Mouse (Mus musculus) kidney, postnatal 14 days (tissue): ENCODE measurements around the gene Olfr510.
"Not testable (repeated sequence)": the region's sequence is repeated elsewhere in the genome, so short reads cannot be mapped to it uniquely, and the experiment has no call there.

Source experiments
- DNase-seq: peaks from one replicate; pipeline ENCODE4 v3.0.0; 2022; ENCODE audit warnings: mixed read lengths

Olfr510 gene

GRCm38 (mm10) chr7:108666118-108666517 is at the start of gene Olfr510:
Gene Olfr510 (plus strand): TSS chr7:108666418.
- no peak for DNase-seq

- DNase-seq = not testable (repeated sequence)
Observed at GRCm38 (mm10) chr7:108616781-108617180, 49.4 kb upstream of the Olfr510 start.

GRCm38 (mm10) chr7:108621514-108621913 is 44.7 kb upstream of the Olfr510 start, which contains the start of gene Olfr507:
Gene Olfr507 (plus strand): TSS chr7:108621814.
- DNase-seq = no peak

GRCm38 (mm10) chr7:108629694-108630093 is 36.5 kb upstream of the Olfr510 start, which contains the start of gene Olfr508:
Gene Olfr508 (plus strand): TSS chr7:108629994.
- DNase-seq = no peak

GRCm38 (mm10) chr7:108651806-108652205 is 14.4 kb upstream of the Olfr510 start, which contains the start of gene Olfr509:
Gene Olfr509 (minus strand): TSS chr7:108651906.
- DNase-seq = no peak

- no peak for DNase-seq
Observed at GRCm38 (mm10) chr7:108662419-108662818, 3.8 kb upstream of the Olfr510 start.

GRCm38 (mm10) chr7:108671058-108671457 is 4.8 kb downstream of the Olfr510 start:
- no peak for DNase-seq

- DNase-seq = no peak
Observed at GRCm38 (mm10) chr7:108678886-108679285, 12.7 kb downstream of the Olfr510 start.

GRCm38 (mm10) chr7:108713020-108713419 is 46.8 kb downstream of the Olfr510 start, which contains the start of gene Olfr512:
Gene Olfr512 (plus strand): TSS chr7:108713320.
- no peak for DNase-seq
